Mouse (Mus musculus) adrenal gland (tissue): ENCODE measurements around the gene Galnt18.

ENCODE experiments used
- intact Hi-C: fragments of 180-260 bp; cut with DNase I; formaldehyde crosslinking; loops from one replicate; pipeline ENCODE4 v1.15.1; 2025
- long read RNA-seq, 2 experiments: library from polyadenylated mRNA; unstranded; transcript quantifications; one replicate each; pipeline ENCODE4 v2.0.0; 2020; ENCODE audit warnings: borderline replicate concordance in 1 of 2; ENCODE audit not compliant: insufficient replicate concordance in 1 of 2

Gene Galnt18
- long read RNA-seq, experiment 1, transcript Galnt18-202 (11 exons, 2,530 nt) = major isoform, 6 of 12 reads
- long read RNA-seq, experiment 1, partial matches to known transcripts = 3 of 12 reads
- long read RNA-seq, experiment 1, other reads (novel, unspliced or antisense) = 3 of 12 reads
- long read RNA-seq, experiment 2, transcript Galnt18-202 (11 exons, 2,530 nt) = major isoform, 5 of 13 reads
- long read RNA-seq, experiment 2, partial matches to known transcripts = 1 of 13 reads
- long read RNA-seq, experiment 2, other reads (novel, unspliced or antisense) = 7 of 13 reads

DNA sequence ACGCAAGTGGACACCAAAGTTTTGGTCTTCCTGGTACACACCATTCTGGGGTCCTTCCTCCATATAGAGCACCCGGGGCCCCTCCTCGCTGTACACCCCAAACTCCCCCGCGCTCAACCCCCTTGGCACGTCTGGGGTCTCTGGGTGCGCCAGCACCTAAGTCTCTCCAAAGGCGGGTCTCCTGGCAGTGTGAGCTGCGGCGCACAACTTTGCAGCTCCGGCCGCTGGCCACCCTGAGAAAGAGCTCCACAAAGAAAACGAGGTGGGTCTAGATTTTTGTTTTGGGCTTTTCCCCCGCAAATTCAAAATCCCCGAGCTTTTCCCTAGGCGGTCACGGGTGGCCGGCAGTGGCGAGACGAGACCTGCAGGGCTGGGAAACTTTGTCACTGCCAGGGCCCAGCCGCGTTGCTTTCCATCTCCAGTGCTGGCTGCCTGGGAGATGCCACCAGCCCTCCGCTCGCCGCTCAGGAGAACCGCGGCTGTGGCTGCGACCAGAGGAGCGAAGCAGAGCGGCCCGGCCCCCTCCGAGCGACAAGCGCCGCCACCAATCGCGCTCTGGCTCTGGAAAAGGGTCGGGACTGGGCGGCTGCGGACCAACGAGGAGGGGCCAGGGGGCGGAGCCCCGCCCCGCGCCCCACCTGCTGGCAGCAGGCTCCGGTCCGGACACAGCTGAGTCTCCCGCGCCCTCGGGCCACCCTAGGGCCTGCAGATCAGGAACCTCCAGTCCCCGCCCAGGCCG, at the start of gene Galnt18:
Galnt18 (minus strand) TSS at position 474 of the 739 bp plus-strand sequence.
- intact Hi-C loops = loop anchor here (10.0 kb wide), 1 partner anchor 535 kb away; no protein-coding TSS in a partner anchor

DNA sequence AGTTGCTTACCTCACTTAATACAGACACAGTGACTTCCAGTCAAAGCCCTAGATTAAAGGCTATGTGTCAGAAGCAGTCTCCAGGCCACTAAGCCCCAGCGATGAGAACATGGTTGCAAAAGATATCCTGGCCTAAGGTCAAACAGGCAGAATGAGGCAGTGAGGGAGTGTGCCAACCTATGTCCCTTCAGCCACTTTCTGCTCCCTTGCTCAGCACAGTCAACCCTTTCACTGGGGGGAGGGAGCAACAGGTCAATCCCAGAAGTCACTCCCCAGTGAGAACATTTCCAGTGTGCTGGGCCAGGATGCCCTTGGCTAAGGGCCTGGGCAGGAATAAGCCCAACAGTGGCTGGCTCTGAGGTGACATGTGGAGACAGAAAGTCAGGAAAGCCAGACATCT, 47.6 kb upstream of the Galnt18 start:
- intact Hi-C loops = no loop called here

DNA sequence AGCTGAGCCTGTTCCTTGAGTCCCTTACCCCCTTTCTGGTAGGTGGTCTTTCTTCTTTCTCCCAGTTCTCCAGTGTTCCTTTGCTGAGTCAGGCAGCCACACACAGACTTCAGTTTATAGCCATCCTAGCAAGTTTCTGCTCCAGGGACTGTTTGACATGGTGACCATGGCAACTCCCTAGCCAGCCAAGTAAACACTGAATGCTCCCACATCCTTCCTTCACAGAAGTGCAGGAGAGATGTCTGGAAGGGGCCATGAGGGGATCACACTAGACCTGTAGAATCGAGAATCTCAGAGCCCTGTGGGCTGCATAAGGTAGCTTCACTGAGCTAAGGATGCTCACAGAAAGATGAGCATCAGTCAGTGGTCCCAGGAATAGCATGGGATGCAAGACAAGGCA, 33.3 kb upstream of the Galnt18 start:
- intact Hi-C loops = no loop called here

DNA sequence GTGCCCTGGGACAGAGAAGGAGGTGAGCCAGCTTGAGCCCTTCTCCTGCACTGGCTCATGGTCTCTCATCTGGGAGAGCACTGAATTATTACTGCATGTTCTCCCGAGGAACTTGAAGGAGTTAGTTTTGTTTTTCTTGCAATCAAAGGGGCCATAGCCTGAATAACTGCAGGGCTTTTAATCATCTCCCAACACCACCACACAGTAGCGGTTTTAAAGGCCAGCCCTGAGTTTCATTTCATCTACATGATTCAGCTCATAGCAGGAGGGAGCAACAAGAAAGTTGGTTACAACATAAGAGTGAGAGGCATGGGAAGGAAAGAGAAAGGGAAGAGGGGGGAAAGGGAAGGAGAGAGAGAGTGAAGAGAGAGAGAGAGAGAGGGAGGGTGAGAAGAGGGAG, 31.3 kb upstream of the Galnt18 start:
- intact Hi-C loops = no loop called here

DNA sequence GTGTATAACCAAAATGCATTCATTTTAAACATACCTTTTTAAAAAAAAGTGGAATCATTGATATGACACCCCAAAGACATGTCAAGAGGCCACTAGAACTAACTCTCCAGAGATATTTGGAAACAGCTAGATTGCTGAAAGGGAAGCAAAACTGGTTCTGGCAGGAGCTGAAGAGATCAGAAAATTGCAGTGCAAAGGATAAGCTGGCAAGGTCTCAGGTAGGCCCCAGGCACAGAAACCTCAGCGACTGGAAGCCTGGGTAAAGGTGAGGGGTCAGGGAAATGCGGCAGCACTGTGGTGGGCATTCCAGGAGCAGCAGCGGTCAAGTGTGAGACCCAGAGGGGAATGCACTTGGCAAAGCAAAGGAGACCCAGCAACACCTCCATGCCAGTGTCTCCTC, 30.0 kb upstream of the Galnt18 start:
- intact Hi-C loops = no loop called here

DNA sequence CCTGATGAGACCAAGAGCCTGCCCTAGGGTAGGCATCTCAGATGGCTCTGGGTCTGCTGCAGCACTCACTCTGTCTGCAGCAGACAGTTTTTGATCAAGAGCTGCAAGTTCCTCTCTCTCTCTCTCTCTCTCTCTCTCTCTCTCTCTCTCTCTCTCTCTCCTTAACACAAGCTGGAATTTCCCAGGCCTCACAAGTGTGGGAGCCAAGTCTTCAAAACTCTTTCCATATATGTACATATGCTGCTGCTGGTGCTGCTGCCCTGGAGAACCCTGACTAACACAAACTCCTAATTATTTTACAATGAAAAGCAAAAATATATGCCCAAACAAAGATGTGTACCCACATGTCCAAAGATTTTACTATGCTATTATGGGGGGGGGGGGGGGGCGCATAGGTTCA, 26.3 kb upstream of the Galnt18 start:
- intact Hi-C loops = no loop called here

DNA sequence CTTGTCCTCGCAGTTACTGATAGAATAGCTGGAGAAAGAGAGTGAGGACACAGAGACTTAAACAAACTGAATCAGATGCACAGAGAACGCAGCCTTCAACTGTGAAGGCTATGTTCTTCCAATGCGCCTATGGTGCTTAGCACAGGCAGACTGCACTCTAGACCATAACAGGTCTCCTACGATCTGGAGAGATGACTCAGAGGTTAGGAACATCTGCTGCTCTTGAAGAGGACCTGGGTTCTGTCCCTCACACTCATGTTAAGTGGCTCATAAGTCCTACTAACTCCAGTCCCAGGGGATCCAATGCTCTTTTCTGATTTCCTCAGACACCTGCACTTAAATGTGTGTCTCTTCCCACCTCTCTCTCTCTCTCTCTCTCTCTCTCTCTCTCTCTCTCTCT, 24.9 kb upstream of the Galnt18 start:
- intact Hi-C loops = no loop called here

DNA sequence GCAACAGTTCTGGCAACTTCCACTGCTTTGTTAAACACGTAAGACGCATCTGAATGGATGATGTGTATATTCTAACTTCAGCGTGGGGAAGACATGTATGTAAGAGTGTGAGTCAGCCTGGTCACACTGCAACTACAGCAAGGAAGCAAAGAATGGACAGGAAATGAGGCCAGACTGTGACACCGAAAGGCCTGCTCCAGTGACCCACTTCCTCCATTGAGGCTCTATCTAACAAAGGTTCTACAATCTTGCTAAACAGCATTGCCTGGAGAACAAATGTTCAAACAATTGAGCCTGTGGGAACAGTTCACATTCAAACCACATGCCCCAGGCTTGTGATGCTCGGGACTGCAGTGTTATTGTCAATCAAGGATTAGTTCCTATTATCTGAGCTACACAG, 21.0 kb upstream of the Galnt18 start:
- intact Hi-C loops = no loop called here

DNA sequence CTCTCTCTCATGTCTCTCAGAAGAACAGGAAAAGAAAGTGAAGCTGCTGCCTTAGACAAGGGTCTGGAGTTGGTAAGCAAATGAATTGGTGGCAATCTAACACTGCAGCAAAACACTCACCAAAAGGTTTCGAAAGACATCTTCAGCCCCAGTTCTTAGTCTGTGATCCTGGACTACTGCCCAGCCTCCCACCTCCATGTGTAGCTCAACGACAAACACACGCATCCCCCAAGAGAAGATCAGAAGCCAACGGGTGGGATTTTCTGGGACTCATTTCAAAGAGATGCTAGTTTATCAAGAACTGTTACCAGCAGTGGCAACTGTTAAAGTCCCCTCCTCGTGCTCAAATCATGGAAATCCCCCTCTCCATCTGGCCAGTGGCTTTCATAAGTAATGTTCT, 20.3 kb upstream of the Galnt18 start:
- intact Hi-C loops = no loop called here

DNA sequence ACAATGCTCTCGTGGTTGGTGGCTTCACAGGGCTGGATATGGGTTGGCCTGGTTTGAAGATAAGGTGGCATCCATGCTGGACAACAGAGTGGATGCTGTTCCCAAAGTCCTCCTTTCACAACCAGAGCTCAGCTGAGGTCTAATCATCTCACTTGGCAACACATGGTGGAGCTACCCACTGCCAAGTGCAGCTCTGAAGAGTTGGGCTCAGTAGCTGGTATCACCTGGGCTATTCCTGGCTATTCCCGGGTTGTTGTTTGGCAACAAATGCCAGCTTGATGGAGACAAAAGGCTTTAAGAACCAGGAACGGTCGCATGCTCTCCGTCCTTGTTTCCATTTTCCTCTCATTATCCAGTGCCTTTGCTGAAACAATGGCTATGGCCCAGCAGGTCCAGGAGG, 19.2 kb upstream of the Galnt18 start:
- intact Hi-C loops = no loop called here

DNA sequence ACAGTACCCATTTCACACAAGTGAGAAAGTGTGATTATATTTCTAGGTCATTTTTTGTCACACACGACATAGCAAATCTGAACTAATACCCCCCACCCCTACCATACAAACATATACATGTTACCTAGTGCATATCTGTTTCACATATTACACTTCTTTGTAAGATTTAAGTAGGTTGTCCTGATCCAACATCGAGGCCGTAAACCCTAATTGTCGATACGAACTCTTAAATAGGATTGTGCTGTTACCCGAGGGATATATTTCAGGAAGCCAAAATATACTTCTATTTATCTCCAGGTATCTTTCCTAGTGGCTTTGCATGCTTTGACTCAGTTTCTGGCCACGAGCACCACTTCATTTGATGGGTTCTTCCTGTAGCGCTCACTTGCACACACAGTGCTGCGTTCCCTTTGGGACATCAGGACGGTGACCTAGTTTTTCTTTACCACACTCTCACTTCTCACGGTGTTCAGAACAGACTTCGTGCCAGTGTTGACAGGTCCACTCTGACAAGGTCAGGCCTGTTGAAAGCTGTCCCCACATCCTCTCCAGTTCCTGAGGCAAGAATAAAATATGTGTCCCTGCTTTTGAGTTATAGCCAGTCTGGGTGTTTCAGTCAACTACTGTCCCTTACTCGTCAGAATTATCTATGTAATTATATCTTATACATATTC, 17.7 kb upstream of the Galnt18 start:
- intact Hi-C loops = no loop called here

DNA sequence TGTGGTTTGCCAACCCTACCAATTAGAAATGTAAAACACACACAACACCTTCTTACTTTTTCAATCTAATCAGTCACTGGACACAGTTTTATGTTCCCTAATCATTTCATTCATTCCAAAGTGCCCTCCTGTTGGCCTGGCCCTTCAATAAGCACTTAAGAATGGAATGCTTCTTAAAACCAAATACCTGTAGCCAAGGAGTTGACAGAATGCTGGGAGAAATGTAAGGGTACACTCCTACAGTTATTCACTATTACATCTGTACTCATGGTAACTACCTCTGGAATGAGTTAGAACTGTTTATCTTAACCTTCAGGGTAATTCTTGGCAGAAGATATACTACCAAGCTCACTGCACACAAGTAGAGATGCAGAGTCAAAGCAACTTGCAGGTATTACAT, 15.3 kb upstream of the Galnt18 start:
- intact Hi-C loops = no loop called here

DNA sequence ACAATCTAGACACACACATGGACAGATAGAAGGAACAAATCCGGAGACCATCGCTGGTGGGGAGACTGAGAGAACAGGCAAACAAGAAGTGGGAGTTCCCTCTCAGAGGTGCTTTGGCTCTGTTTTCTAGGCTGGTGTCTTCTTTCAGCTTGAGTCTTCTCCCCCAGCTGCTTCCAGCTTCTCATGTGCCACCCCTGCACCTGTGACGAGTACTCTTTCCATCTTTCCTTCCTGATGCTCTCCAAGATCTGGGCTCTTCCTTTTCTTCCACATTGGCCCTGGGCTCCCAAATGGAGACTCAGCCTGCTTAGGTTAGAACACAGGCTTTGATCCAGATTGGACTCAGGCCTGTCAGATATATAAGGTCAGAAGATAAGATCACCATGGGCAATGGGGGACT, 12.4 kb upstream of the Galnt18 start:
- intact Hi-C loops = no loop called here

DNA sequence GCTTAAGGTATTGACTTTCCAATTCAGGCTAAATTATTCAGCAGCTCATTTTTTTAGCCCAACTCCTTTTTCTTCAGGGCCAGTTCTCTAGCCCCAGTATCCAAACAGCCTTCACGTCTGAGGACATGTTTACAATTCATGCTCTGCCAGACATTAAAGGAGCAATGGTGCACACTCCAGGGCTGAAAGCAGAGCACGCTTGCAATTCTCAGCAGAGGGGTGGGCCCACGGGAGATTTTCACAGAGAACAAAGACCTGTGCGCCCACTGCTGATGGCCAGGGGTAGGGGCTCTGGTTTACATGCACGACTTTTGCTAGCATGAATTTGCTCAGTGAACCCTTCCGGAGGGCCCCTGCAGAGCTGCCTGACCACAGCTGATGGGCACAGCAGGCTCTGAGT, 11.6 kb upstream of the Galnt18 start:
- intact Hi-C loops = no loop called here

DNA sequence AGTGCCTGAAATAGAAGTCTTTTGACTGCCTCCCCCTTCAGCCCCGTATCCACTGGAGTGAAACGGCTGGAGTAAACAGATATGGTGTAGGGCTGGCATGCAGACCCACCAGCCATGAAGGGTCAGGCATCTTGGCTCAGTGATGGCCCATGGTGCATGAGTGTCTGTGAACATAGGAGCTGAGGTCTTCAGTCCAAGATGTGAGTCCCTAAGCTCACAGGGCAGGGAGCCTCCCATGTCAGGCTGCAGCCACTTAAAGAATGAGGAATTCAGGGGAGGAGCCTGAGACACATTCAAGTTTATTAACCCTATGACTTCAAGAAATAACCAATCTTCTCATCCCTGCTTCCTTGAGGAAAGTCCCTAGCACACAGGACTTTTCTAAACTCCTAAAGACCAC, 8.1 kb upstream of the Galnt18 start:
- intact Hi-C loops = loop anchor here (10.0 kb wide), 1 partner anchor 543 kb away; no protein-coding TSS in a partner anchor

DNA sequence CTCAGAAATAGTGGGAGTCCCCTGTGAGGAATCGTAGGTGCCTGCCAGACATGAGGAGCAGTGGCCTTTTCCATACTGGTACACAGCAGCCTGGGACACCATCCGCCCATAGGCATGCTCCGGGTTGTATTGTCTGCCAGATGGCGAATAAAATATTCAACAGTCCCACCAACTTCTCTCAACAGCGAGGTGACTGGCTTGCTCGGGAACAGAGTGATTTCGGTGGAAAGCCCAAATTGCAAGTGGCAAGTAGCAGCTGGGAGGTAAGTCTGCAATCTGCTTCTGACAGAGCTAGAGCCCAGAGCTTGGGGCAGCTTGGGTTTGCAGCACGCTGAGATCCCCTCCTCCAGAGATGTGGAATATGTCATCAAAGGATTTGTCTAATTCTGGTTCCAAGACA, 5.7 kb upstream of the Galnt18 start:
- intact Hi-C loops = loop anchor here (10.0 kb wide), 1 partner anchor 541 kb away; no protein-coding TSS in a partner anchor

DNA sequence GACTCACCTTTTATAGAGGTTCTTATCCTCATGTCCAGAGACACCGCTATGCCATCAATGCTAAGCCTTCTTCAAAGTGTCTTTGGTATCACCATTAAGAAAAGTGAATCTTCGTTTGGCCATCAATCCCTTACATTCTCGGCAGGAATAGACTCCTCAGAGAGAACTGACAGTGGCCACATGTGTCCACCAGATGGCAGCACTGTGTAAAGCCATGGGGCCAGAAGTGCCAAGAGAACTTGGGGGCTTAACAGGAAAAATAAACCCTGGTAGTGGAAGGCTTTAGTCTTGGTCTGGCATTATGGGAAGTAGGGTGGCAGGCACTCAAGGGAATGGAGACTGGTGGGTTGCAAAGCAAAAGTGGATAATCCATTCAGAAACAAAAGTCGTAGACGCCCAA, 2.3 kb upstream of the Galnt18 start:
- intact Hi-C loops = loop anchor here (2.0 to 10.0 kb wide), 2 partner anchors 187 to 537 kb away; no protein-coding TSS in a partner anchor

DNA sequence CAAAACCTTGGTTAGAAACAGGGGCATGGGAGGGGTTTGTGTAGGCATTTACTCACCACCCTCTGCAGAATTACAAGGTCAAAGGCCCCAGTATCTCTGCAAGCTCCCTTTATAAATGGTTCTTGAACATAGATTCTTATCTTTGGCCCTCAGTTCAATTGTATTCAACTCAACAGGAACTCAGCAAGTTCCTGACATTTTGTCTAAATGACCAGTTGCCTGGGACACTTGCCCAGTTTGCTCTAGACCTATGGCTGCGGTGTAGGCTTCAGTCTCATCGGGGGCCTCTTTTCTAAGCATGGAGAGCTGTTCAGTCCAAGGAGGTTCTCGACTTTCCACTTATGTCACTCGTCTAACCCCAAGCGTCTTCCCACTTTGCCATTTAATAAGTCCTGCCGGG, 1.5 kb upstream of the Galnt18 start:
- intact Hi-C loops = loop anchor here (10.0 kb wide), 1 partner anchor 537 kb away; no protein-coding TSS in a partner anchor

DNA sequence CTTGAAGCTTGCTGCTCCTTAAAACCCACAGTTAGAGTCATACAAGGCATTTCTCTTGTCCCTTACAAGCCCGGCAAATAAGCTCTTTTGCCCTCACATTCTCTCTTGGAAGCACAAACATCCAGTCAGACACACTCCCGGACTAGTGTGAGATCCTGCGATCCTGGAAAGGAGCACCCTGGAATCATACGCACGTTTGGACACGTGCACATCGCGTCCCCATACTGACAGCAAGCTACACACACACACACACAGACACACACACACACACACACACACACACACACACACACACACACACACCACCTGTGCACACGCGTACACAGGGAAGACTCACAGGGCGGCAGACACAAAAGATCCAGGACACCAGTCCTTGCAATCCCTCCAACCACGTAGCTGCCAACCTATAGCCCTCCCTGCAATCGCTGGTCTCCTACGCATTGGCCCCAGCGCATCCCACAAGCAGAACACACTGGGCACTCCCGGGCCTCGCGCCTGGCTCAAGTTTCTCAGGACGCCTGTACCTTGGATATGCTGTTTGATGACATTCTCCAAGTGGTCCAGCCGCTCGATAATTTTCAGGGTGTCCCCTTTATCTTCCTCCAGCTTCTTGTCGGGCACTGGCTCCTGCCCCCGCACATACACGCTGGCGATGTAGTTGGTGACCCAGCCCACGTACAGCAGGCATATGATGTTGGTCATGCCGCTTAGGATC, 831 bp downstream of the Galnt18 start:
- intact Hi-C loops = no loop called here

DNA sequence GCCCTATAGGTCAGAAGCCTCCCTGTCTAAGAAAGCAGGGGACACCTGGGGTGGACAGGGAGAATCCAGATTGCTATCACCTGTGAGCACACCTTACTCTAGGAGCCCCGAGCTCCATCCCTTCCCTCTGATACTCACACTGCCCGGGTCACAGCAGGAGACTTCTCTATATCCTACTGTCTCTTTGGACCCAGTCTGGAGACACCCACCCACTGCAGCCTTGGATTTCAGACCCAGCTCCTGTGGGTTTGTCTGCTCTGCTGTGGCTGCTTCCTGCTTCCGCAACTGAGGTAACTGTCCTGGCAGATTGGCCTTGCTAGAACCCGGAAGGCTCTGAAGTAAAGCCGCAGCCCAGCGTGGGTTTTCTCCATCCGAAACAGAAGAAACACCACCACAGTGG, 1.6 kb downstream of the Galnt18 start:
- intact Hi-C loops = no loop called here

DNA sequence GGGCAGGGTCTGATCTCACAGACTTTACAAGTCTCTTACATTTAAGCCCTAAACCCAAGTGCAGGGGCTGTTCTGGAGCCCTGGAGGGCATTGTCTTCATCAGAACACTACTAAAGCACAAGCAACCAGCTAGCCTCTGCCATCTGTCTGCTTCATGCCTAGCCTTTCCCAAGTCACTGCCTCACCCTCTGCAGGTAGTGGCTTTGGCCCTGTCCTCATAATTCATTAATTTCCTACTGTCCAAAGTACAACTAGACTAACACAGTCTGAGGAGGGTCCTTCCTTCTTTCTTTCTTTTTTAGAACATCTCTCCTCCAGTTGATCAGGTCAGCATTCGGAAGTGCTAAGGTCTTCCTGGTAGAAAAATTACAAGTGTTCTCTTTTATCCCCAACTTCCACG, 2.6 kb downstream of the Galnt18 start:
- intact Hi-C loops = no loop called here

DNA sequence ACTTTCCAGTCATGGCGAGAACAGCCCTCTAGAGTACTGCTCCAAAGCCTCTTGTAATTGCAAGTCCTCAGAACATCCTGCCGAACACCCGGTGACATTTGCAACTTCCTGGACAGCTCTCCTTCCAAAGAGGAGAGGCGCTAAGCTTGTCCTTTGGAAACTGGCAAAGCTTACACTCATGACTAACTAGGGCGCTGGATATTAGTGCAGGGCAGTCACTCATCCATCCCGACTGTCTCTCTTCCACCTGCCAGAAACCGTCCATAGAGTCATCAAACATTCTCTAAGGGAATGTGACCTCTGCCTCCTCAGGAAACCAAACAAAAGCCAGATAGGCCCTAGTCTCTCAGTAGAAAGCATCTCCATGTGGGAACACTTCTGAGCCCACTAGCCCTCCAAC, 3.6 kb downstream of the Galnt18 start:
- intact Hi-C loops = no loop called here
